Mouse (Mus musculus) skeletal muscle tissue, postnatal 0 days (tissue): ENCODE results near the gene Ccn2. TPM values are rescaled to one million over a fixed set of nuclear protein-coding genes. Genes with fewer than 3 reads are reported as not detected.

ENCODE experiments used
- polyA plus RNA-seq: library from polyadenylated mRNA; unstranded; fragments of >200 nt; fragmentation: Nextera tagmentation; extraction: Ambion mirVana; gene quantifications from 2 replicates; pipeline ENCODE4 v1.2.1, GENCODE M21; 2015

The Ccn2 gene
- polyA plus RNA-seq, result 5.9 and 6.0 TPM in 2 replicates

DNA sequence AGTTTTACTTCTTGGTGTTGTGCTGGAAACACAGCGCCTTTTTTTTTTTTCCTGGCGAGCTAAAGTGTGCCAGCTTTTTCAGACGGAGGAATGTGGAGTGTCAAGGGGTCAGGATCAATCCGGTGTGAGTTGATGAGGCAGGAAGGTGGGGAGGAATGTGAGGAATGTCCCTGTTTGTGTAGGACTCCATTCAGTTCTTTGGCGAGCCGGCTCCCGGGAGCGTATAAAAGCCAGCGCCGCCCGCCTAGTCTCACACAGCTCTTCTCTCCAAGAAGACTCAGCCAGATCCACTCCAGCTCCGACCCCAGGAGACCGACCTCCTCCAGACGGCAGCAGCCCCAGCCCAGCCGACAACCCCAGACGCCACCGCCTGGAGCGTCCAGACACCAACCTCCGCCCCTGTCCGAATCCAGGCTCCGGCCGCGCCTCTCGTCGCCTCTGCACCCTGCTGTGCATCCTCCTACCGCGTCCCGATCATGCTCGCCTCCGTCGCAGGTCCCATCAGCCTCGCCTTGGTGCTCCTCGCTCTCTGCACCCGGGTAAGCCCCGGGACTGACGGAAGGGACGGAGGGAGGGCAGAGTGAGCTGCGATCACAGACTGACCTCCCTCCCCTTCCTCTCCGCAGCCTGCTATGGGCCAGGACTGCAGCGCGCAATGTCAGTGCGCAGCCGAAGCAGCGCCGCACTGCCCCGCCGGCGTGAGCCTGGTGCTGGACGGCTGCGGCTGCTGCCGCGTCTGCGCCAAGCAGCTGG is at the start of gene Ccn2:
Gene Ccn2, plus strand, starts transcription at position 193 of the 753 bp plus-strand sequence.

Other genes with a start within 250 kb of the Ccn2 start
- gene Enpp1, start 116.7 kb downstream of the Ccn2 start, polyA plus RNA-seq, result 1.8 and 2.5 TPM in 2 replicates
- 5.2 and 6.6 TPM in 2 replicates for gene Enpp3, start 247.4 kb downstream of the Ccn2 start, polyA plus RNA-seq